Mouse (Mus musculus): ENCODE results near the gene Tm6sf2. TPM values are rescaled to one million over a fixed set of nuclear protein-coding genes. Genes with fewer than 3 reads are reported as not detected.
"Not testable (repeated sequence)": the region's sequence is repeated elsewhere in the genome, so short reads cannot be mapped to it uniquely, and the experiment has no call there.

Gene Tm6sf2
- polyA plus RNA-seq, 1 experiment from 2014 or later = 0.34 TPM

- Histone ChIP-seq H3K4me1 (ENCODE audit: control insufficient read depth, insufficient read depth, low read length) (no peaks in the 10 kb centered on the region), H3K9me3 (replicated peaks; ENCODE audit: control insufficient read depth, low read length) (no peaks in the 10 kb centered on the region), H3K27me3 (ENCODE audit: control insufficient read depth, insufficient read depth, low read length) (no peaks in the 10 kb centered on the region), H3K4me3 (ENCODE audit: low read depth, low read length) (no peak overlapping the region; the same call in 1 of the 2 replicates), H3K27ac (replicated peaks; ENCODE audit: low read depth, low read length) (no peak overlapping the region), H3K4me2 (ENCODE audit: low read depth, low read length) (no peak overlapping the region), H3K9ac (replicated peaks; ENCODE audit: low read length) (peak overlapping the region; percentile 96), H3K36me3 (replicated peaks; ENCODE audit: control insufficient read depth, insufficient read depth, low read depth, low read length) (no peaks in the 10 kb centered on the region)
- 86% methylated on average over 5 of the region's 5 CpGs for WGBS
- ATAC-seq (replicated peaks; ENCODE audit: insufficient number of reproducible peaks, low FRiP score, low TSS enrichment, low read depth) = no peak
- no peak for DNase-seq (ENCODE audit: low spot score)
Observed at GRCm38 (mm10) chr8:70043996-70044395, 28.7 kb upstream of the Tm6sf2 start.

DNA sequence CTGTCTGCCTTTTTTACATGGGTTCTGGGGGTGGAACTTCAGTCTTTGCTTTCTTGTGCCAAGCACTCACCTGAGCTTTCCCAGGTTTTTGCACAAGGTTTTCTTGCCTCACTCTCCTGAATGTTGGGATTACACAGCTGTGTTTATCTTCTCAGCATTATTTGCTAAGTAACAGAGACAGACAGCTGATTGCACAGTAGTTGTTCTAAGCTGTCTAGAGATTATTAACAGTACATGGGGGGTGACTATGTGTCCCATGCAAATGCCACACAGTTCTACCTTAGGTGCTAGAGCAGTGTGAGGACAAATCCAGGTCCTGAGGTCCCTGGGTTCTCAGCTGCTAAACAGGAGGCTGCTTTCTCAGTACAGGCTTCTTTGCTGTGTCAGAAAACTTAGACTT, 23.1 kb upstream of the Tm6sf2 start:
- no peak for DNase-seq (ENCODE audit: low spot score)
- no peak for ATAC-seq (replicated peaks; ENCODE audit: insufficient number of reproducible peaks, low FRiP score, low TSS enrichment, low read depth)
- H3K9me3 ChIP-seq (replicated peaks; ENCODE audit: control insufficient read depth, low read length) = no peaks in the 10 kb centered on the region
- H3K27ac ChIP-seq (replicated peaks; ENCODE audit: low read depth, low read length) = no peak overlapping the region
- H3K27me3 ChIP-seq (ENCODE audit: control insufficient read depth, insufficient read depth, low read length) = no peaks in the 10 kb centered on the region
- H3K36me3 ChIP-seq (replicated peaks; ENCODE audit: control insufficient read depth, insufficient read depth, low read depth, low read length) = peaks cover 9% of the 10 kb centered on the region
- no peak overlapping the region for H3K4me2 ChIP-seq (ENCODE audit: low read depth, low read length)
- no peak overlapping the region for H3K4me3 ChIP-seq (ENCODE audit: low read depth, low read length)
- no peaks in the 10 kb centered on the region for H3K4me1 ChIP-seq (ENCODE audit: control insufficient read depth, insufficient read depth, low read length)
- H3K9ac ChIP-seq (replicated peaks; ENCODE audit: low read length) = no peak overlapping the region

DNA sequence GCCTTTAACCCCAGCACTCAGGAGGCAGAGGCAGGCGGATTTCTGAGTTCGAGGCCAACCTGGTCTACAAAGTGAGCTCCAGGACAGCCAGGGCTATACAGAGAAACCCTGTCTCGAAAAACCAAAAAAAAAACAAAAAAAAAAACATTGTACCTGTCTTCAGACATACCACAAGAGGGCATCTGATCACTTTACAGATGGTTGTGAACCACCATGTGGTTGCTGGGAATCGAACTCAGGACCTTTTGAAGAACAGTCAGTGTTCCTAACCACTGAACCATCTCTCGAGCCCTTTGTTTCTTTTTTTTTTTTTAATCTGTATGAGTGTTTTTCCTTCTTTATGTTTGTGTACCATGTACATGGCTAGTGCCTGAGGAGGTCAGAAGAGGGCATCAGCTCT, 22.3 kb upstream of the Tm6sf2 start:
- 96% methylated on average over 5 of the region's 5 CpGs for WGBS
- H3K36me3 ChIP-seq (replicated peaks; ENCODE audit: control insufficient read depth, insufficient read depth, low read depth, low read length); H3K27ac ChIP-seq (replicated peaks; ENCODE audit: low read depth, low read length); H3K9me3 ChIP-seq (replicated peaks; ENCODE audit: control insufficient read depth, low read length); ATAC-seq (replicated peaks; ENCODE audit: insufficient number of reproducible peaks, low FRiP score, low TSS enrichment, low read depth); H3K4me3 ChIP-seq (ENCODE audit: low read depth, low read length); H3K4me1 ChIP-seq (ENCODE audit: control insufficient read depth, insufficient read depth, low read length); H3K4me2 ChIP-seq (ENCODE audit: low read depth, low read length); H3K9ac ChIP-seq (replicated peaks; ENCODE audit: low read length); H3K27me3 ChIP-seq (ENCODE audit: control insufficient read depth, insufficient read depth, low read length); DNase-seq (ENCODE audit: low spot score): not testable (repeated sequence)

GRCm38 (mm10) chr8:70057721-70058120, 15.0 kb upstream of the Tm6sf2 start:
- no peaks in the 10 kb centered on the region for H3K27me3 ChIP-seq (ENCODE audit: control insufficient read depth, insufficient read depth, low read length)
- H3K9me3 ChIP-seq (replicated peaks; ENCODE audit: control insufficient read depth, low read length) = no peaks in the 10 kb centered on the region
- H3K9ac ChIP-seq (replicated peaks; ENCODE audit: low read length) = no peak overlapping the region
- H3K4me3 ChIP-seq (ENCODE audit: low read depth, low read length) = no peak overlapping the region
- ATAC-seq (replicated peaks; ENCODE audit: insufficient number of reproducible peaks, low FRiP score, low TSS enrichment, low read depth) (no peak), DNase-seq (ENCODE audit: low spot score) (no peak)
- H3K4me1 ChIP-seq (ENCODE audit: control insufficient read depth, insufficient read depth, low read length) = no peaks in the 10 kb centered on the region
- no peak overlapping the region for H3K27ac ChIP-seq (replicated peaks; ENCODE audit: low read depth, low read length)
- peaks cover 14% of the 10 kb centered on the region for H3K36me3 ChIP-seq (replicated peaks; ENCODE audit: control insufficient read depth, insufficient read depth, low read depth, low read length)
- H3K4me2 ChIP-seq (ENCODE audit: low read depth, low read length) = no peak overlapping the region
- WGBS = 90% methylated on average over 1 of the region's 1 CpGs

DNA sequence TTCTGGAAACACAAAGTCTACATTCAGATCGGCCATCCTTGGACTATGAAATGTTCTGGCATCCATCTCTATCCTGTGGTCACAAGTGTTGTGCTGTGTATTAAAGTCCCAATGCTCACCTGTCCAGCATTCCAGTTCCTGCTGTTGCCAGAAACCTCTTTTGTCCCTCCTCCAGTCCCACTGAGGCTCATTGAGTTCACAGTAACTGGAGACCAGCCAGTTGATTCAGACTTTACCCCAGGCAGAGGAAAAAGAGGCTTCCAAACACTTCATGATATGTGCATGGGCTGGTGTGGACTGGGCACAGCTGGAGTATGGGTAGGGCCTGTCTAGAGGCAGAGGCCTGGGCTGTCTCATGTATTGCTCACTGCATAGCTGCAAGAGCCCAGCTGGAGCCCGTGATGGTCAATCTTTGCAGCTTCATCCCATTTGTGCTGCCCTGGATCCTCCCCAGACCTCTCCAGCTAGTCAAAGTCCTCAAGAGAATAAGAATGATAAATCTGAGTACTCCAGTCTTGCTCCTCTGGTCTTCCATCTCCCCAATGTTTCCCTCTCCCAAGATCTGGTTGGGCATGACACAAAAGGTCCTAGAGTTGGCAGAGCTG, 786 bp upstream of the Tm6sf2 start:
- 80% methylated on average over 2 of the region's 2 CpGs for WGBS
- Histone ChIP-seq H3K9me3 (replicated peaks; ENCODE audit: control insufficient read depth, low read length) (no peaks in the 10 kb centered on the region), H3K4me2 (ENCODE audit: low read depth, low read length) (no peak overlapping the region), H3K9ac (replicated peaks; ENCODE audit: low read length) (no peak overlapping the region), H3K27ac (replicated peaks; ENCODE audit: low read depth, low read length) (no peak overlapping the region), H3K4me3 (ENCODE audit: low read depth, low read length) (no peak overlapping the region), H3K27me3 (ENCODE audit: control insufficient read depth, insufficient read depth, low read length) (no peaks in the 10 kb centered on the region), H3K4me1 (ENCODE audit: control insufficient read depth, insufficient read depth, low read length) (no peaks in the 10 kb centered on the region), H3K36me3 (replicated peaks; ENCODE audit: control insufficient read depth, insufficient read depth, low read depth, low read length) (peaks cover 4% of the 10 kb centered on the region)
- DNase-seq (ENCODE audit: low spot score) (no peak), ATAC-seq (replicated peaks; ENCODE audit: insufficient number of reproducible peaks, low FRiP score, low TSS enrichment, low read depth) (no peak)

GRCm38 (mm10) chr8:70073120-70073519, 396 bp downstream of the Tm6sf2 start:
- Histone ChIP-seq H3K9ac (replicated peaks; ENCODE audit: low read length) (no peak overlapping the region), H3K9me3 (replicated peaks; ENCODE audit: control insufficient read depth, low read length) (no peaks in the 10 kb centered on the region), H3K27me3 (ENCODE audit: control insufficient read depth, insufficient read depth, low read length) (no peaks in the 10 kb centered on the region), H3K4me1 (ENCODE audit: control insufficient read depth, insufficient read depth, low read length) (no peaks in the 10 kb centered on the region), H3K4me3 (ENCODE audit: low read depth, low read length) (no peak overlapping the region), H3K4me2 (ENCODE audit: low read depth, low read length) (peak overlapping the region; percentile 29; the same call in 1 of the 2 replicates), H3K36me3 (replicated peaks; ENCODE audit: control insufficient read depth, insufficient read depth, low read depth, low read length) (peaks cover under 1% of the 10 kb centered on the region), H3K27ac (replicated peaks; ENCODE audit: low read depth, low read length) (no peak overlapping the region)
- ATAC-seq (replicated peaks; ENCODE audit: insufficient number of reproducible peaks, low FRiP score, low TSS enrichment, low read depth) = no peak
- no peak for DNase-seq (ENCODE audit: low spot score)
- 56% methylated on average over 8 of the region's 8 CpGs for WGBS

- no peaks in the 10 kb centered on the region for H3K9me3 ChIP-seq (replicated peaks; ENCODE audit: control insufficient read depth, low read length)
- no peak overlapping the region for H3K4me2 ChIP-seq (ENCODE audit: low read depth, low read length)
- H3K4me3 ChIP-seq (ENCODE audit: low read depth, low read length) = no peak overlapping the region
- H3K27ac ChIP-seq (replicated peaks; ENCODE audit: low read depth, low read length) = no peak overlapping the region
- WGBS = 92% methylated on average over 1 of the region's 1 CpGs
- no peaks in the 10 kb centered on the region; the same call in 1 of the 2 replicates for H3K36me3 ChIP-seq (replicated peaks; ENCODE audit: control insufficient read depth, insufficient read depth, low read depth, low read length)
- ATAC-seq (replicated peaks; ENCODE audit: insufficient number of reproducible peaks, low FRiP score, low TSS enrichment, low read depth) (no peak), DNase-seq (ENCODE audit: low spot score) (no peak)
- H3K4me1 ChIP-seq (ENCODE audit: control insufficient read depth, insufficient read depth, low read length) = no peaks in the 10 kb centered on the region
- H3K9ac ChIP-seq (replicated peaks; ENCODE audit: low read length) = no peak overlapping the region
- no peaks in the 10 kb centered on the region for H3K27me3 ChIP-seq (ENCODE audit: control insufficient read depth, insufficient read depth, low read length)
Observed at GRCm38 (mm10) chr8:70073682-70074081, 958 bp downstream of the Tm6sf2 start.

DNA sequence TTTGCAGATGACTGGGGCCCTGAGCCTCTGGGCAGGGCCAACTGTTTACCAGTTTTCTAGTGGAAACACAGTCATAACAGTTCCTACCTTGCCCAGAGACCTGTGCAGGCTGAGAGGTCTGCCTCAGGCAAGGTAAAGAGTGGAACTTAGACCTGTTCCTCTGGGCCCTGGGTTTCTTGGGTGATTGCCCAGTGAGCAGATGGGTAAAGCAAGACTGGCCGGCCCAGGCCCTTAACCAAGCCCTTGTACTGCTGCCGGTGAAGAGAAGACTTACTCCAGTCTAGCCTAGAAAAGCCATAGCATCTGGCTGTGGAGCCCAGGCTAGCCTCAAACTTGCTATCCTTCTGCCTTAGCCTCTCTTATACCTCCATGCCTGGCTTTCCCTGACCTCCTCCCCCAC, 9.3 kb downstream of the Tm6sf2 start:
- Histone ChIP-seq H3K4me3 (ENCODE audit: low read depth, low read length) (no peak overlapping the region), H3K9me3 (replicated peaks; ENCODE audit: control insufficient read depth, low read length) (no peaks in the 10 kb centered on the region), H3K4me1 (ENCODE audit: control insufficient read depth, insufficient read depth, low read length) (peaks cover 4% of the 10 kb centered on the region; the same call in 1 of the 2 replicates), H3K36me3 (replicated peaks; ENCODE audit: control insufficient read depth, insufficient read depth, low read depth, low read length) (no peaks in the 10 kb centered on the region), H3K4me2 (ENCODE audit: low read depth, low read length) (no peak overlapping the region), H3K9ac (replicated peaks; ENCODE audit: low read length) (no peak overlapping the region), H3K27me3 (ENCODE audit: control insufficient read depth, insufficient read depth, low read length) (peaks cover 48% of the 10 kb centered on the region), H3K27ac (replicated peaks; ENCODE audit: low read depth, low read length) (no peak overlapping the region)
- 89% methylated on average over 2 of the region's 2 CpGs for WGBS
- no peak for ATAC-seq (replicated peaks; ENCODE audit: insufficient number of reproducible peaks, low FRiP score, low TSS enrichment, low read depth)
- no peak for DNase-seq (ENCODE audit: low spot score)
